Mouse (Mus musculus) stomach, postnatal 0 days (tissue): ENCODE measurements around the gene Arhgap22. TPM values are rescaled to one million over a fixed set of nuclear protein-coding genes. Genes with fewer than 3 reads are reported as not detected.

ENCODE experiments used
- ATAC-seq: fragments of 200-750 bp; cut with Nextera tagmentation; 2 replicates; pipeline ENCODE4 v1.8.0; 2017; ENCODE audit not compliant: low FRiP score, low TSS enrichment
- DNase-seq: peaks from one replicate; pipeline ENCODE4 v3.0.0-alpha.2; 2016; ENCODE audit warnings: low spot score
- H3K27ac ChIP-seq: fragments of 300-500 bp; sonication (generic); replicated peaks from 2 replicates; pipeline ENCODE4 v1.5.1; 2014; ENCODE audit warnings: mild to moderate bottlenecking, control low read depth
- H3K27me3 ChIP-seq: fragments of 300-500 bp; sonication (generic); 2 replicates; pipeline ENCODE4 v1.6.1; 2014; ENCODE audit warnings: low read length; ENCODE audit not compliant: control insufficient read depth, insufficient read depth
- H3K36me3 ChIP-seq: fragments of 300-500 bp; sonication (generic); 2 replicates; pipeline ENCODE4 v1.6.1; 2014; ENCODE audit warnings: low read length, mixed read lengths; ENCODE audit not compliant: control insufficient read depth, insufficient read depth
- H3K4me1 ChIP-seq: fragments of 300-500 bp; sonication (generic); replicated peaks from 2 replicates; pipeline ENCODE4 v1.6.1; 2014; ENCODE audit warnings: antibody characterized with exemption; ENCODE audit not compliant: control insufficient read depth, insufficient read depth
- H3K4me2 ChIP-seq: fragments of 300-500 bp; sonication (generic); replicated peaks from 2 replicates; pipeline ENCODE4 v1.6.1; 2014; ENCODE audit warnings: low read depth, mild to moderate bottlenecking, control low read depth, moderate library complexity
- H3K4me3 ChIP-seq: fragments of 300-500 bp; sonication (generic); 2 replicates; pipeline ENCODE4 v1.5.1; 2014; ENCODE audit warnings: low read depth, low read length, control low read depth
- H3K9ac ChIP-seq: fragments of 300-500 bp; sonication (generic); 2 replicates; pipeline ENCODE4 v1.6.1; 2014; ENCODE audit warnings: mild to moderate bottlenecking, low read length, control low read depth, mixed read lengths
- H3K9me3 ChIP-seq: fragments of 300-500 bp; sonication (generic); 2 replicates; pipeline ENCODE4 v1.6.1; 2016; ENCODE audit warnings: low read length; ENCODE audit not compliant: control insufficient read depth
- CTCF ChIP-seq: IDR thresholded peaks from 2 replicates; pipeline ENCODE4 v1.5.1; 2016; ENCODE audit warnings: antibody characterized with exemption, low read depth, mild to moderate bottlenecking, moderate library complexity
- EP300 ChIP-seq: optimal IDR thresholded peaks from 2 replicates; pipeline ENCODE3; 2016; ENCODE audit warnings: antibody characterized with exemption
- WGBS: fragments of 180-500 bp; shearing (Covaris S2); extraction: QIAGEN DNeasy Blood & Tissue Kit; methylation state at CpG from one replicate; pipeline ENCODE4 v1.1.7; 2014; 5-methylcytosine and 5-hydroxymethylcytosine counted together
- polyA plus RNA-seq: library from polyadenylated mRNA; unstranded; fragments of >200 nt; fragmentation: Nextera tagmentation; extraction: Ambion mirVana; gene quantifications from 2 replicates; pipeline ENCODE4 v1.2.1, GENCODE M21; 2015

Arhgap22 gene
- polyA plus RNA-seq, 1 experiment from 2014 or later, result 6.5 TPM

DNA sequence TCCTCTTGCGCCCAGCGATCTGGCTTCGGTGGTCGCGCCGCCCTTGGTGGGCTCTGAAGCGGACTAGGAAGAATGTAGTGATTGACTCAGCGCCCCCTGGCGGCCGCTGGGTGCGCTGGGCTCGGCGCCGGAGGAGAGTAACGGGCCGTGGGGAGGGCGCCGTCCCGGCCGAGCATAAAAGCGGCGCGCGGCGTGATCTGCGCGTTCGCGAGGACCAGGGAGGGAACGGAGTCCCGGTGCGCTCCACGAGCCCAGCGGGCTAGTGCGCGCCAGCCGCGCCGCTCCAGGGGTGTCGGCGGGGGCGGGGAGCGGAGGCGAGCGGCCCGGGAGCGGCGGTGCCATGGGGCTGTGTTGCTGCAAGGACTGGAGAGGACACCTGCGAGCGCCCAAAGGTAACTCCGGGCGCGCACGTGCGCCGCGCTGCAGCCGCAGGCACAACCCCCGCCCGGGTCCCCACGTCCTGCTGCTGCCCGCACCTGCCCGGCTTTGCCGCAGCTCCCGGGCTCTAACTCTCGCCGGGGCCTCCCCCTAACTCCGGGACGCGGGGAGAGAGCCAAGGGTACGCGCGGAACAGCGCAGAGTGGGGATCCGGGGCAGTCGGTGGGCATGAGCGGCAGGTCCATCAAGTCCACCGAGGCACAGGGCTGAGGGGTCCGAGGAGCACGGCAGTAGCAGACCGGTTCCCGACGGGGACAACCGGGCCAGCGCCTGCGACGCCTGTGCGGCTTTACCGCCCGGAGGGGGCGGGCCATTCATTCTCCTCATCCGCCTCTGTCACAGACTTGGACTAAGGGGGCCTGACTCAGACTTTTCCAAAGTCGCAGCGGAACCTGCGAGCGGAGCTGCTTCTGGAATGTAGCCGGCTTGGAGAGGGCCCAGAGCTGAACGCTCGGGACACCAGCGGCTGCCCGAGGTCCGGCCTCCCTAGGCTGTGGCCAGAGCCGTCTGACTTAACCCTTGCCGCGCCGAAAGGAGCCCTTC is 106.0 kb downstream of the Arhgap22 start:
- Histone ChIP-seq H3K4me2 (peak overlapping the region; percentile 99), H3K27me3 (no peaks in the 10 kb centered on the region), H3K36me3 (no peaks in the 10 kb centered on the region), H3K9ac (peak overlapping the region; percentile 57), H3K27ac (no peak overlapping the region), H3K4me3 (peak overlapping the region; percentile 55), H3K9me3 (no peaks in the 10 kb centered on the region), H3K4me1 (peaks cover 6% of the 10 kb centered on the region; the same call in 1 of the 2 replicates)
- DNase-seq, result peak; percentile 75
- ATAC-seq, result peak; percentile 46
- WGBS, result under 1% methylated on average over 101 of the region's 106 CpGs
- peak; percentile 80 for TF ChIP-seq CTCF
- no peak for TF ChIP-seq EP300

DNA sequence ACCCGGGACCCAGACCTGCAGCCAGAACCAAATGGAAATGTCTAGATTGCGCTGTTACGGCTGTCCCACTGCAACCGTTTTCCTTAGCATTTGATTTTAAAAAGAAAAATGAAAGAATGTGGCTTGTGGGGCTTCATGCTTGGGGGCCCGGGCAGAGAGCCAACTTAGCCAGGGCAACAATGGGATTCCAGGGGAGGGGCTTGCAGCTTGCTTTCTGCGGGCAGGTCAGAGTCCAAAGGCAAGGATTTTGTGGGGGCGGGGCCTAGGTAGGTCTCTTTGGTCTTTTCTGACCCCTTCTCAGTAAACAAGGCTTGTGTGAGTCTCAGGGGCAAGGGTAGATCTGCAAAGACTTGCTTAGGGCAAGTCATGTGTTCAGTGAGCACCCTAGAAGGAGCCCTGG is 107.0 kb downstream of the Arhgap22 start:
- Histone ChIP-seq H3K4me1 (peaks cover 6% of the 10 kb centered on the region; the same call in 1 of the 2 replicates), H3K9ac (no peak overlapping the region), H3K27me3 (no peaks in the 10 kb centered on the region), H3K27ac (no peak overlapping the region), H3K36me3 (no peaks in the 10 kb centered on the region), H3K9me3 (no peaks in the 10 kb centered on the region), H3K4me2 (peak overlapping the region; percentile 99), H3K4me3 (peak overlapping the region; percentile 55)
- TF ChIP-seq CTCF (no peak), EP300 (no peak)
- WGBS, result 13% methylated on average over 7 of the region's 7 CpGs
- DNase-seq (no peak), ATAC-seq (no peak)

DNA sequence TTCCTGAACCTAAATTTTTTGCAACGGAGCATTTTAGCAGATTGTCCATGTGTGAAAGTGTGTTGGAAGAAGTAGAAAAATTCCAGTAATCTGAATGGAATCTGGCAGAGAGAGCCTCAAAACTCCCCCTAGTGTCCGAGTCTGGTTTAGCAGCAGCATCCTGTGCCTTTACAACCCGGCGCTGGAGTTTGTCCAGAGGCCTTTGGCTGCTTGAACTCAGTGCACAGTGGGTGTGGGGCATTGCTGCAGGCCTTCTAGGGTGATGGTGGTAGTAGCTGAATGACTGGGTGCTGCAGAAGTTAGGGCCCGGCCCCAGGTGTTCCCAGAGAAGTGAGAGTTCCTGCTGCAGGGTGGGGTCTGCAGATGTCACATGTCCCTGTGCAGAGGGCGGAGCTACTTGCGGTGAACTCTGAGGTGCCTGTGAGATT is 108.8 kb downstream of the Arhgap22 start:
- Histone ChIP-seq H3K9ac (no peak overlapping the region), H3K4me3 (no peak overlapping the region), H3K27me3 (no peaks in the 10 kb centered on the region), H3K36me3 (no peaks in the 10 kb centered on the region), H3K4me2 (no peak overlapping the region), H3K27ac (no peak overlapping the region), H3K4me1 (peaks cover 6% of the 10 kb centered on the region; the same call in 1 of the 2 replicates), H3K9me3 (no peaks in the 10 kb centered on the region)
- ATAC-seq (no peak), DNase-seq (peak; percentile 75)
- WGBS, result 25% methylated on average over 7 of the region's 7 CpGs
- no peak for TF ChIP-seq EP300
- TF ChIP-seq CTCF, result peak; percentile 79

DNA sequence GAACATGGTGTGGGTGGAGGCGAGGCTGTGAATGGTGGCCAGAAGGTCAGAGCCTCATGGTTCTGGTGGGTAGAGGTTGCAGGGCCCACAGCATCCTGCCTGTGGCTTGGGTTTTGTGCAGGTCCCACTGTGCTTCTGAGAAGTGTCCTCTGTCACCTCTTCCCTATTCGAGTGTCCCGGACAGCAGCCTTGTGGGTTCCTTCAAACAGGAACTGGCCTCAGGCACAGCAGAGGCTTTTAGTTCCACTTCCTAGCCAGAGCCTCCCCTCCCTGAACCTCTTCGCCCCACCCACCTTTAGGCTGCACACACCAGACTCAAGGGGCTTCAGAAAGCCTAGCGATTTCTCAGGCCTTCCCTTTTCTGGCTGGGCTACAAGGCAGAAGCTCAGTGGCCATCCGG is 110.7 kb downstream of the Arhgap22 start:
- Histone ChIP-seq H3K27me3 (no peaks in the 10 kb centered on the region), H3K9ac (no peak overlapping the region), H3K4me1 (peaks cover 6% of the 10 kb centered on the region; the same call in 1 of the 2 replicates), H3K9me3 (no peaks in the 10 kb centered on the region), H3K36me3 (no peaks in the 10 kb centered on the region), H3K27ac (no peak overlapping the region), H3K4me3 (no peak overlapping the region), H3K4me2 (no peak overlapping the region)
- 58% methylated on average over 6 of the region's 6 CpGs for WGBS
- no peak for DNase-seq
- no peak for ATAC-seq
- TF ChIP-seq EP300 (no peak), CTCF (no peak)

DNA sequence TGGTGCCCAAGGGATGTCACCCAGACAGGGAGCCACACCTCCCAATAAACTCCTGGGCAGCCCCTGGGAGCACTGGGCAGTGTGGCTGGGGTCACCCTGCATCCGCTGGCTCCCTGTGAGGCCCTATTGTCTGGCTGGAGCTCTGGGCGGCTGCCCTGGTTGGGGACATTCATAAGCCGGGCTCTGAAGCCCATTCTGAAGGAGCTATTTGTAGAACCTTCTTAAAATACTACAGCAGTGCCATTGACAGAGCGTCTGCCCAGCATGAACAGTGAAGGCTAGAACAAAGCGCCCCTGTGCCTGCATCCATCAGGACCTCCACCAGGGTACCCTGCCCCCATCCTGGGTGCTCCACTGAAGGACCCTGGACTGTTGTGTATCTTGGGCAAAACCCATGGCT is 114.5 kb downstream of the Arhgap22 start:
- Histone ChIP-seq H3K27me3 (no peaks in the 10 kb centered on the region), H3K4me2 (no peak overlapping the region), H3K27ac (no peak overlapping the region), H3K9me3 (no peaks in the 10 kb centered on the region), H3K4me3 (no peak overlapping the region), H3K36me3 (no peaks in the 10 kb centered on the region), H3K9ac (no peak overlapping the region), H3K4me1 (no peaks in the 10 kb centered on the region)
- TF ChIP-seq EP300 (no peak), CTCF (no peak)
- no peak for ATAC-seq
- 76% methylated on average over 5 of the region's 5 CpGs for WGBS
- no peak for DNase-seq

DNA sequence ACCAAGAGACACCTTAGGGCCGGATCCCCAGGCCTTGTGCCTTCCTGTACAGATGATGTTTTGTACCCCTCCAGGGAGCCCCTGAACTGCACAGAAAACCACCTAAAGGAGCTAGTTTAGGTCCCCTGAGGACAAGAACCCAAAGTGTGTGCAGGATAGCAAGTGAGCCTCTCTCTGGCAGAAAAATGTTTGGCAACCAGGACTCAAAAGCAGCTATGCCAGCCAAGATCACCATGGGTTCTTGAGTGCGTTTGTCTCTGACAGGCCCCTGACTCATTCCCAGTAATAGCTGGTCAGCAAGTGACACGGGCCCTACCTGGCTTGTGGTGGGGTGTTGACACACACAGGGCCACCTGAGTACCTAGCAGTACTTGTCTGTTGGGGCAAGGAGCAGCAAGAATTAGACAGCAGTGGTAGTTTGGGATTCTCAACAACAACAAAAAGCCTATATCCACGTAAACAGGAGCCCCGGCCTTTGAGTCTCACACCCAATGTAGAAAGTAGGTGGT is 115.5 kb downstream of the Arhgap22 start:
- WGBS, result 85% methylated on average over 5 of the region's 5 CpGs
- Histone ChIP-seq H3K27ac (no peak overlapping the region), H3K4me1 (no peaks in the 10 kb centered on the region), H3K9me3 (no peaks in the 10 kb centered on the region), H3K4me3 (no peak overlapping the region), H3K9ac (no peak overlapping the region), H3K4me2 (no peak overlapping the region), H3K36me3 (no peaks in the 10 kb centered on the region), H3K27me3 (no peaks in the 10 kb centered on the region)
- TF ChIP-seq CTCF (no peak), EP300 (no peak)
- no peak for ATAC-seq
- DNase-seq, result no peak
